Mouse (Mus musculus) liver, embryonic 14.5 days (tissue): ENCODE results near the gene AL732309.1. TPM values are rescaled to one million over a fixed set of nuclear protein-coding genes. Genes with fewer than 3 reads are reported as not detected.

Source experiments
- ATAC-seq: fragments of 200-750 bp; cut with Nextera tagmentation; 2 replicates; pipeline ENCODE4 v1.8.0; 2017; ENCODE audit warnings: moderate number of reproducible peaks, mild to moderate bottlenecking, moderate library complexity; ENCODE audit not compliant: insufficient read depth
- DNase-seq, 3 experiments: peaks; one replicate each; pipeline ENCODE4 v3.0.0-alpha.2; 2012 to 2013; ENCODE audit warnings: low read depth in 3 of 3, low spot score in 3 of 3
- H3K27ac ChIP-seq: fragments of 300-500 bp; sonication (generic); 2 replicates; pipeline ENCODE4 v1.5.1; 2014; ENCODE audit warnings: moderate library complexity, mild to moderate bottlenecking, control low read depth, inconsistent platforms
- H3K27me3 ChIP-seq: fragments of 300-500 bp; sonication (generic); 2 replicates; pipeline ENCODE4 v1.6.1; 2014; ENCODE audit warnings: mild to moderate bottlenecking, low read length, moderate library complexity; ENCODE audit not compliant: control insufficient read depth, insufficient read depth
- H3K36me3 ChIP-seq: fragments of 300-500 bp; sonication (generic); replicated peaks from 2 replicates; pipeline ENCODE4 v1.6.1; 2014; ENCODE audit warnings: low read depth; ENCODE audit not compliant: control insufficient read depth, insufficient read depth
- H3K4me1 ChIP-seq, 2 experiments: fragments of 200-500 bp in 1 of 2; fragments of 300-500 bp in 1 of 2; sonication (generic) in 1 of 2; replicated peaks; 2 replicates each; pipeline ENCODE4 v1.6.1; 2012 to 2014; ENCODE audit warnings: antibody characterized with exemption in 1 of 2, inconsistent platforms in 1 of 2, low read length in 1 of 2; ENCODE audit not compliant: control insufficient read depth in 2 of 2, insufficient read depth in 2 of 2
- H3K4me2 ChIP-seq: fragments of 300-500 bp; sonication (generic); 2 replicates; pipeline ENCODE4 v1.6.1; 2014; ENCODE audit warnings: low read depth, mild to moderate bottlenecking, control low read depth, moderate library complexity
- H3K4me3 ChIP-seq, 2 experiments: fragments of 200-500 bp in 1 of 2; fragments of 300-500 bp in 1 of 2; sonication (generic) in 1 of 2; 2 replicates each; pipeline ENCODE4 v1.5.1; 2012 to 2014; ENCODE audit warnings: low read depth in 2 of 2, low read length in 2 of 2, mild to moderate bottlenecking in 2 of 2, control low read depth in 1 of 2, inconsistent platforms in 1 of 2, moderate library complexity in 1 of 2; ENCODE audit not compliant: insufficient read depth in 1 of 2
- H3K9ac ChIP-seq: fragments of 300-500 bp; sonication (generic); replicated peaks from 2 replicates; pipeline ENCODE4 v1.6.1; 2014; ENCODE audit warnings: mild to moderate bottlenecking, control low read depth, moderate library complexity
- H3K9me3 ChIP-seq: fragments of 300-500 bp; sonication (generic); 2 replicates; pipeline ENCODE4 v1.6.1; 2016; ENCODE audit warnings: low read length, mixed read lengths; ENCODE audit not compliant: control insufficient read depth
- CTCF ChIP-seq: IDR thresholded peaks from 2 replicates; pipeline ENCODE4 v1.5.1; 2016; ENCODE audit warnings: antibody characterized with exemption, low read depth, control low read depth
- EP300 ChIP-seq: IDR thresholded peaks from 2 replicates; pipeline ENCODE4 v1.6.1; 2016; ENCODE audit warnings: antibody characterized with exemption, low read depth
- WGBS: fragments of 180-500 bp; shearing (Covaris S2); extraction: QIAGEN DNeasy Blood & Tissue Kit; methylation state at CpG from one replicate; pipeline ENCODE4 v1.1.7; 2014; ENCODE audit not compliant: insufficient replicate concordance; 5-methylcytosine and 5-hydroxymethylcytosine counted together
- polyA plus RNA-seq, 2 experiments: library from polyadenylated mRNA; depleted of rRNA in 1 of 2; stranded (reverse) in 1 of 2; unstranded in 1 of 2; fragments of >200 nt; fragmentation: Nextera tagmentation in 1 of 2; extraction: Ambion mirVana in 1 of 2; gene quantifications; 2 replicates each; pipeline versions ENCODE4 v1.2.1 to v1.2.3; 2012 to 2014

Gene AL732309.1
- polyA plus RNA-seq, 2 experiments: 1.4 to 5.4 TPM

DNA sequence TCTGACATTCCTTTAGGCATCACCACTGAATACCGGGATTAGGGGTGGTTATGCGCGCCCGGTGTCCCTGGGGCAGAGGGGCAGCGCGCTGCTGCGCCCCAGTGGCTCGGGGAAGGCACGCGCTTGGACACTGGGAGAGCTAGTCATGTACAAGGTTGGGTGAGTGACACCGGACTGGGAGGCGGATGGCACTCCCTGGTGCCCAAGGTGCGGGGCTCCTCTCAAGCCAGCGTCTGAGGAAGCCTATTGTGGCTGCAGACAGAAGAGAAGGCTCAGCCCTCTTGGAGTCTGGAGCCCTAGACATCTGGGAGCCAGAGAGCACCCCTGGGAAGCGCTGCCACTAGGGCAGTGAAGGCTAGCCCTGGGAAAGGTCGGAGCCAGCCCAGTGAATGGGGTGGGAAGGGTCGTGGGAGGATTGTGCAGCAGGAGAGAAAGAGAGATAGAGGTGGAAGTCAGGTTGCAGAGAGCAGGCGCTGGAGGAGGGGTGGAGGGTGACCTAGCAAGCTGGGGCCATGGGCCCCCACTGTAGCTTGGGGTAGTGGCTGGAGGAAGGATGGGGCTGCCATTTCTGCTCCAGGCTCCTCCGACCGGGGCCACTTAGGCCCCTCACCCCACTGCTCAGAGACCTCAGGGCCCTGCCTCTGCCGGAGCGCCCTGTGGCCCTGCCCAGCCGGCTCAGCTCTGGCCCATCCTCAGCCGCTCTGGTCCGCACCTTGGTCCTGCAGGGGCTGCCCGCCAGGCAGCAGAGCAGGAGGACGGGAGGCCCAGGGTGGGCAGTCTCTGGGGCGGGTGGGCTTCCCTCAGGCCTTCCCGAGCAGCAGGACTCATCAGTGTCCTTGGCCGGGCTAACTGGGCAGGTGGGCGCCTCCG, 44.8 kb upstream of the AL732309.1 start:
- TF ChIP-seq EP300 (no peak), CTCF (no peak)
- Histone ChIP-seq H3K9me3 (no peaks in the 10 kb centered on the region), H3K4me3 (no peak overlapping the region), H3K9ac (no peak overlapping the region), H3K27ac (no peak overlapping the region), H3K4me2 (no peak overlapping the region), H3K36me3 (no peaks in the 10 kb centered on the region), H3K27me3 (peaks cover 47% of the 10 kb centered on the region), H3K4me1 (peaks cover 0 to 6% of the 10 kb centered on the region in 2 experiments; a peak in 1 of 4 replicates)
- DNase-seq: no peak
- ATAC-seq: no peak
- 8% methylated on average over 31 of the region's 32 CpGs for WGBS

DNA sequence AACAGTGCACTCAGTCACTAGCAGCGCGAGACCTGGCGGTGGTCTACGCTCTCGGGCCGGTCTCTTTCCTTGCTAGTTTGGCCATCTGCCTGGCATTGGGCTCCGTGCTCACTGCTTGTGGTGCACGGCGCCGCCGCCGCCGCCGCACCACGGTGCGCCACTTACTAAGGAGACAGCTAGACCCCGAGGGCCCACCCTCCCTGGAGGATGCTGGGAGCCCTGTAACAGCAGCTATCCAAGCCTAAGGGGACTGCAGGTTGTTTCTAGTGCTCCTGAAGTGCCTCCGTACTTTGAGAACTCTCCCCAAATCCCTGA, 44.1 kb upstream of the AL732309.1 start:
- TF ChIP-seq EP300 (no peak), CTCF (no peak)
- peaks cover 47% of the 10 kb centered on the region for H3K27me3 ChIP-seq
- DNase-seq: no peak
- H3K36me3 ChIP-seq: no peaks in the 10 kb centered on the region; the same call in 1 of the 2 replicates
- no peak overlapping the region for H3K9ac ChIP-seq
- no peak for ATAC-seq
- H3K4me3 ChIP-seq: no peak overlapping the region
- no peak overlapping the region for H3K27ac ChIP-seq
- no peak overlapping the region for H3K4me2 ChIP-seq
- peaks cover 0 to 7% of the 10 kb centered on the region in 2 experiments; a peak in 1 of 4 replicates for H3K4me1 ChIP-seq
- H3K9me3 ChIP-seq: no peaks in the 10 kb centered on the region
- 3% methylated on average over 18 of the region's 18 CpGs for WGBS

DNA sequence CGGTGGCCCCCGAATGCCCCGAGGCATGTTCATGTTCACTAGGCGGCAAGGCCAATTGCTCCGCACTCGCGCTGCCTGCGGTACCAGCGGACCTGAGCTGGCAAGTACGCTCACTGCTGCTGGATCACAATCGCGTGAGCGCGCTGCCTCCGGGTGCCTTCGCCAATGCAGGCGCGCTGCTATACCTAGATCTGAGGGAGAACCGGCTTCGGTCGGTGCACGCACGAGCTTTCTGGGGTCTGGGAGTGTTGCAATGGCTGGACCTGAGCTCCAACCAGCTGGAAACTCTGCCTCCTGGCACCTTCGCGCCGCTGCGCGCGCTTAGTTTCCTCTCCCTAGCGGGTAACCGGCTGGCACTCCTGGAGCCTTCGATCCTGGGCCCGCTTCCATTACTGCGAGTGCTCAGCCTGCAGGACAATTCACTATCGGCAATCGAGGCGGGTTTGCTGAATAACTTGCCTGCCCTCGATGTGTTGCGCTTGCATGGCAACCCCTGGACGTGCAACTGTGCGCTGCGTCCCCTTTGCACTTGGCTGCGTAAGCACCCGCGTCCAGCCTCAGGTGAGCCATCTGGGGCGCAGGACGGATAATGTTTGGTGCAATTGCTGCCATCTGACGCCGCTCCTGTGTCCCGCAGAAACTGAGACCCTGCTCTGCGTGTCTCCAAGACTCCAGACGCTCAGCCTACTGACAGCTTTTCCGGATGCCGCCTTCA, 43.6 kb upstream of the AL732309.1 start:
- H3K4me1 ChIP-seq: peaks cover 0 to 7% of the 10 kb centered on the region in 2 experiments; a peak in 1 of 4 replicates
- no peak overlapping the region for H3K27ac ChIP-seq
- no peaks in the 10 kb centered on the region for H3K9me3 ChIP-seq
- 3% methylated on average over 54 of the region's 54 CpGs for WGBS
- peaks cover under 1% of the 10 kb centered on the region; the same call in 1 of the 2 replicates for H3K36me3 ChIP-seq
- DNase-seq (no peak), ATAC-seq (no peak)
- H3K27me3 ChIP-seq: peaks cover 47% of the 10 kb centered on the region
- H3K4me3 ChIP-seq: no peak overlapping the region
- H3K9ac ChIP-seq: no peak overlapping the region
- no peak for TF ChIP-seq EP300
- H3K4me2 ChIP-seq: no peak overlapping the region

DNA sequence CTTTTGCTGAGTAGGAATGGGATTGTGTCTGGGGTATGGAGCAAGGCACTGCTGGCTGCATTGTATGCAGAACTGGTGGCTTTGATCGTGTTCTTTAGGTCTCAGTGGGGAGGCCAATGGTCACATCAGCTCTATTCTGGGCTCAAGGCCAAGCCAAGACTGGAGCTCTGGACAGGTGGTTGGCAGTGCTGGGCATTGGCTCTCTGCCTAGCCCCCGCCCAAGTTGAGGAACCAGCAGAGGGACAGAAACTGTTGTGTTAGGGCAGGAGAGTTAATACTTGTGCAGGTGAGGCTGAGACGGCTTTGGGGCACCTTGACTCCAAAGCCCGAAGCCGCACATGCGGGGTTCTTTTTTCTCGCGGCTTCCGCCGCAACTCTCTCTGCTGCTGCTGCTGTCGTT, 43.0 kb upstream of the AL732309.1 start, which contains the start of gene Lrrc26:
Lrrc26 (plus strand) TSS at position 265 of the 400 bp plus-strand sequence.
- ATAC-seq: no peak
- Histone ChIP-seq H3K4me1 (peaks cover 0 to 7% of the 10 kb centered on the region in 2 experiments; a peak in 1 of 4 replicates), H3K9ac (no peak within 1 kb of the TSS), H3K4me2 (no peak within 1 kb of the TSS), H3K27me3 (peaks cover 47% of the 10 kb centered on the region), H3K36me3 (peaks cover 4% of the 10 kb centered on the region), H3K9me3 (no peaks in the 10 kb centered on the region), H3K4me3 (no peak within 1 kb of the TSS), H3K27ac (no peak within 1 kb of the TSS)
- no peak for TF ChIP-seq CTCF
- TF ChIP-seq EP300: no peak
- WGBS: 8% methylated on average over 11 of the region's 11 CpGs
- DNase-seq: no peak
